Mouse (Mus musculus): ENCODE data around the gene Mup5. TPM values are rescaled to one million over a fixed set of nuclear protein-coding genes. Genes with fewer than 3 reads are reported as not detected.
"Not testable (repeated sequence)": the region's sequence is repeated elsewhere in the genome, so short reads cannot be mapped to it uniquely, and the experiment has no call there.

The Mup5 gene
- polyA plus RNA-seq, 1 experiment from 2014 or later: not detected

DNA sequence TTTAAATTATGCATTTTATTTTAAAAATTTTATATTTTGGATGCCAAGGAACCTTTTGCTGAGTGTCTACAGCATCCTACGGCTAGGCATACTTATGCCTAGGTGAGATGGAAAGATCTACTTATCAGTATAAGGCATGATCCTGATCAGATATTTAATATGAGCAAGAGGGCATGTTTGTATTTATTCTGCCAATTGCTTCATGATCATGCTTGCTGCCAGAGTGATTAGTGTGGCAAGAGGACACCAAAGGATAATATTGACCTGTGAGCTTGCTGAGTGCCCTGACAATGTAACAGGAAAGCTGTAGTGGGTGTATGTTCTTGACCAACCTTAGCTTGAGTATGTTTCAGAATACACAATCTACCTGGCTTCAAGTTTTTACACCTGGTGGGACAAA lies 45.3 kb downstream of the Mup5 start:
- H3K27me3 ChIP-seq; H3K9me3 ChIP-seq; H3K9ac ChIP-seq (replicated peaks); H3K4me3 ChIP-seq (replicated peaks); H3K4me1 ChIP-seq (replicated peaks); ATAC-seq; H3K27ac ChIP-seq; H3K4me2 ChIP-seq (replicated peaks); H3K36me3 ChIP-seq: not testable (repeated sequence)
- WGBS: 91% methylated on average over 1 of the region's 1 CpGs

DNA sequence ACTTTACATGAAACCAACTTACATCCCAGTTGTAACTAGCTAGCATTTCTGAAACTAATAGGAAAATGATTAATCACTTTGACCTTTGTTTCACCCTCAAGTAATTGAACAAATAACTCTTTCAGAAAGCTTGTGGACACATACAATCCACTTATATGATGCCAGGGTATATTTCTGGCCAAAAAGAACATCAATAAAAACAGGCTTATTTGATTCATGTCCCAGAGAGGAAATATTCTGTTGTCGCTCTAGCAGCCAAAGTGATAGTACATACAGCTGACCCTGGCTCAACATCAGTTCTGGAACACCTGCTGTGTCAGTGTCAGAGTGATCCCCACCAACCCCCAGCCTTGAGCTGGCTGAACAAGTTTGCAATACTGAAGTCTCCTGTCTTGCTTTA lies 50.8 kb downstream of the Mup5 start:
- not testable (repeated sequence) for H3K4me3 ChIP-seq (replicated peaks); H3K9me3 ChIP-seq; H3K9ac ChIP-seq (replicated peaks); H3K4me1 ChIP-seq (replicated peaks); ATAC-seq; H3K27me3 ChIP-seq; H3K4me2 ChIP-seq (replicated peaks); H3K36me3 ChIP-seq; H3K27ac ChIP-seq
- 90% methylated on average over 1 of the region's 1 CpGs for WGBS

DNA sequence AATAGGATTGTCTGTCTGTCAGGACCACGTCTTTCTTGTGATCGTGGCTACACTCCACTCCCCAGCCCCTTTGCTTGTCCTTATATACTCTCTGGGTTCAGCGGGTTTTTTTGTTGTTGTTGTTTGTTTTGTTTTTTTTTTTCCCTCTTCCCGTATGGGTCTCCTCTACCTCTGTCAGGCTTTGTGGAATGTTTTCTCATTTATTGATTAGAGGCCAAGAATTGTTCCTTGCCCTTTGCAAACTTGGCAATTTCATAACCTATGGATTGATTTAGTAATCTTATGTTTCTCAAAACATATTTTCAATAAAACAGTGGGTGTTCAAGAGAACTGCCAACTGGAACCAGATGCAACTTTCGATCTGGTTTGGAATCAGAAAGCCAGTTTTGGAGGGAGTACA lies 52.9 kb downstream of the Mup5 start, which contains the start of gene Mup19:
Gene Mup19 (minus strand): TSS at position 101 of the 400 bp plus-strand sequence.
- H3K36me3 ChIP-seq; H3K27me3 ChIP-seq; H3K4me3 ChIP-seq (replicated peaks); H3K27ac ChIP-seq; H3K4me1 ChIP-seq (replicated peaks); H3K4me2 ChIP-seq (replicated peaks); ATAC-seq; H3K9ac ChIP-seq (replicated peaks); H3K9me3 ChIP-seq: not testable (repeated sequence)
- 84% methylated on average over 1 of the region's 5 CpGs for WGBS

Other genes starting within 250 kb of the Mup5 start
- not detected in 2 replicates for gene Mup17, start 239.4 kb downstream of the Mup5 start, polyA plus RNA-seq (2015; fragmentation: Nextera tagmentation; extraction: Ambion mirVana)
- not detected in 2 replicates for gene Mup18, start 161.1 kb downstream of the Mup5 start, polyA plus RNA-seq (2015; fragmentation: Nextera tagmentation; extraction: Ambion mirVana)
- gene Mup19, start 53.0 kb downstream of the Mup5 start, polyA plus RNA-seq (2015; fragmentation: Nextera tagmentation; extraction: Ambion mirVana): not detected in 2 replicates
- gene Mup20, start 218.9 kb upstream of the Mup5 start, polyA plus RNA-seq (2015; fragmentation: Nextera tagmentation; extraction: Ambion mirVana): not detected in 2 replicates

All from midbrain, embryonic 13.5 days (tissue).